Comparison of ENCODE assay signal across 15 mouse cellular contexts in genomic region chr2:34253111-34253510, GRCm38 (mm10).
A peak's percentile ranks its signal among the peaks of the same experiment; 100 is the strongest.
DNase-seq lines count a peak whose midpoint lies in the region; ATAC-seq lines count a peak whose summit lies in the region.
"Had no signal": no experiment of that assay in that cellular context is flagged by ENCODE, and none has a peak within 500 bp of the region (broad histone marks: within the 10 kb centered on the region; RNA-seq: fewer than 3 reads in every experiment).

No protein-coding gene starts in this region.

- H3K36me3 ChIP-seq in forebrain, embryonic 15.5 days: no peaks in the 10 kb centered on the region
- no peaks in the 10 kb centered on the region for H3K36me3 ChIP-seq in forebrain, embryonic 10.5 days (replicated peaks)
- H3K36me3 ChIP-seq in lung, embryonic 16.5 days (ENCODE audit: control insufficient read depth, insufficient read depth, low read length): no peaks in the 10 kb centered on the region
- no peaks in the 10 kb centered on the region for H3K36me3 ChIP-seq in embryonic facial prominence, embryonic 10.5 days (replicated peaks)
- H3K36me3 ChIP-seq in hindbrain, embryonic 15.5 days: no peaks in the 10 kb centered on the region
- H3K36me3 ChIP-seq: G1E; limb, embryonic 12.5 days had no signal

- H3K4me1 ChIP-seq in forebrain, embryonic 15.5 days: peaks cover 75% of the 10 kb centered on the region
- H3K4me1 ChIP-seq in forebrain, embryonic 10.5 days: peaks cover 66% of the 10 kb centered on the region
- H3K4me1 ChIP-seq in lung, embryonic 16.5 days (replicated peaks; ENCODE audit: control insufficient read depth, insufficient read depth, low read length): peaks cover 58% of the 10 kb centered on the region
- H3K4me1 ChIP-seq in embryonic facial prominence, embryonic 10.5 days: peaks cover 72% of the 10 kb centered on the region
- peaks cover 45% of the 10 kb centered on the region for H3K4me1 ChIP-seq in hindbrain, embryonic 15.5 days (replicated peaks)

- no peak for ATAC-seq in forebrain, embryonic 15.5 days (replicated peaks)
- no peak for ATAC-seq in lung, embryonic 16.5 days (ENCODE audit: low read depth)
- ATAC-seq in hindbrain, embryonic 15.5 days (ENCODE audit: low FRiP score, low read depth): no peak
- ATAC-seq: inflammation-experienced regulatory T-cells, adult 6 months had no signal

- H3K27me3 ChIP-seq in forebrain, embryonic 15.5 days: peaks cover 3% of the 10 kb centered on the region; the same call in 1 of the 2 replicates
- H3K27me3 ChIP-seq in forebrain, embryonic 10.5 days (ENCODE audit: poor library complexity, severe bottlenecking): no peaks in the 10 kb centered on the region
- H3K27me3 ChIP-seq in lung, embryonic 16.5 days (ENCODE audit: control insufficient read depth, insufficient read depth, low read depth, low read length): no peaks in the 10 kb centered on the region
- H3K27me3 ChIP-seq in embryonic facial prominence, embryonic 10.5 days (replicated peaks; ENCODE audit: low read depth, poor library complexity, severe bottlenecking): no peaks in the 10 kb centered on the region
- no peaks in the 10 kb centered on the region for H3K27me3 ChIP-seq in hindbrain, embryonic 15.5 days

- peak overlapping the region; percentile 40 for H3K27ac ChIP-seq in forebrain, embryonic 15.5 days (replicated peaks)
- no peak overlapping the region for H3K27ac ChIP-seq in forebrain, embryonic 10.5 days
- peak overlapping the region; percentile 61 for H3K27ac ChIP-seq in lung, embryonic 16.5 days (ENCODE audit: low read length)
- H3K27ac ChIP-seq in embryonic facial prominence, embryonic 10.5 days (replicated peaks): peak overlapping the region; percentile 41; the same call in 1 of the 2 replicates
- peak overlapping the region; percentile 45; the same call in 1 of the 2 replicates for H3K27ac ChIP-seq in hindbrain, embryonic 15.5 days (replicated peaks)
- H3K27ac ChIP-seq: limb, embryonic 12.5 days had no signal

- H3K9me3 ChIP-seq in forebrain, embryonic 15.5 days: no peaks in the 10 kb centered on the region
- no peaks in the 10 kb centered on the region for H3K9me3 ChIP-seq in forebrain, embryonic 10.5 days
- H3K9me3 ChIP-seq in lung, embryonic 16.5 days (ENCODE audit: control insufficient read depth, low read length): no peaks in the 10 kb centered on the region
- H3K9me3 ChIP-seq in embryonic facial prominence, embryonic 10.5 days: no peaks in the 10 kb centered on the region
- no peaks in the 10 kb centered on the region for H3K9me3 ChIP-seq in hindbrain, embryonic 15.5 days
- H3K9me3 ChIP-seq: G1E; limb, embryonic 12.5 days had no signal

- no peak overlapping the region for H3K4me3 ChIP-seq in forebrain, embryonic 15.5 days
- no peak overlapping the region for H3K4me3 ChIP-seq in forebrain, embryonic 10.5 days
- no peak overlapping the region for H3K4me3 ChIP-seq in lung, embryonic 16.5 days (ENCODE audit: low read length)
- H3K4me3 ChIP-seq in embryonic facial prominence, embryonic 10.5 days: no peak overlapping the region
- H3K4me3 ChIP-seq in hindbrain, embryonic 15.5 days: no peak overlapping the region
- H3K4me3 ChIP-seq: limb, embryonic 12.5 days had no signal

- 11% methylated on average over 1 of the region's 1 CpGs for WGBS in forebrain, embryonic 15.5 days
- WGBS in forebrain, embryonic 10.5 days: 45% methylated on average over 1 of the region's 1 CpGs
- WGBS in lung, embryonic 16.5 days: 2% methylated on average over 1 of the region's 1 CpGs
- WGBS in embryonic facial prominence, embryonic 10.5 days: 18% methylated on average over 1 of the region's 1 CpGs
- WGBS in hindbrain, embryonic 15.5 days: 29% methylated on average over 1 of the region's 1 CpGs

- H3K4me2 ChIP-seq in forebrain, embryonic 15.5 days (replicated peaks): no peak overlapping the region
- no peak overlapping the region for H3K4me2 ChIP-seq in lung, embryonic 16.5 days (ENCODE audit: low read depth, low read length)
- H3K4me2 ChIP-seq in hindbrain, embryonic 15.5 days: no peak overlapping the region
- H3K4me2 ChIP-seq: limb, embryonic 12.5 days had no signal

- no peak overlapping the region for H3K9ac ChIP-seq in forebrain, embryonic 15.5 days (replicated peaks)
- H3K9ac ChIP-seq in lung, embryonic 16.5 days (ENCODE audit: low read length): no peak overlapping the region
- H3K9ac ChIP-seq in hindbrain, embryonic 15.5 days: no peak overlapping the region
- H3K9ac ChIP-seq: limb, embryonic 12.5 days had no signal

- no peak for DNase-seq in forebrain, embryonic 10.5 days (ENCODE audit: extremely low spot score, low spot score)
- DNase-seq in lung, postnatal 25 days (ENCODE audit: low spot score): no peak
- no peak for DNase-seq in embryonic facial prominence, embryonic 10.5 days (ENCODE audit: low spot score)
- DNase-seq in spleen, adult 18-20 months: no peak
- DNase-seq: adrenal gland, adult 8-10 months; cerebellum, postnatal 10 days; heart, adult 18-20 months; kidney, postnatal 36 days; layer of hippocampus, postnatal 36 days had no signal
